Mouse (Mus musculus) CD4-positive, CD25-positive, alpha-beta regulatory T cell, adult 4 months (primary cell): ENCODE measurements around the gene Lrriq4. TPM values are rescaled to one million over a fixed set of nuclear protein-coding genes. Genes with fewer than 3 reads are reported as not detected.

Source experiments
- ATAC-seq: one replicate; pipeline ENCODE4 v1.8.0; 2017
- polyA plus RNA-seq, 2 experiments: library from polyadenylated mRNA; unstranded; fragments of 100-300 nt; shearing (Covaris generic); gene quantifications; one replicate each; pipeline ENCODE4 v1.2.1; 2017

Gene Lrriq4
- polyA plus RNA-seq = not detected

GRCm38 (mm10) chr3:30644207-30644606, at the start of gene Lrriq4:
Gene Lrriq4, plus strand, starts transcription at chr3:30644507.
- no peak for ATAC-seq

DNA sequence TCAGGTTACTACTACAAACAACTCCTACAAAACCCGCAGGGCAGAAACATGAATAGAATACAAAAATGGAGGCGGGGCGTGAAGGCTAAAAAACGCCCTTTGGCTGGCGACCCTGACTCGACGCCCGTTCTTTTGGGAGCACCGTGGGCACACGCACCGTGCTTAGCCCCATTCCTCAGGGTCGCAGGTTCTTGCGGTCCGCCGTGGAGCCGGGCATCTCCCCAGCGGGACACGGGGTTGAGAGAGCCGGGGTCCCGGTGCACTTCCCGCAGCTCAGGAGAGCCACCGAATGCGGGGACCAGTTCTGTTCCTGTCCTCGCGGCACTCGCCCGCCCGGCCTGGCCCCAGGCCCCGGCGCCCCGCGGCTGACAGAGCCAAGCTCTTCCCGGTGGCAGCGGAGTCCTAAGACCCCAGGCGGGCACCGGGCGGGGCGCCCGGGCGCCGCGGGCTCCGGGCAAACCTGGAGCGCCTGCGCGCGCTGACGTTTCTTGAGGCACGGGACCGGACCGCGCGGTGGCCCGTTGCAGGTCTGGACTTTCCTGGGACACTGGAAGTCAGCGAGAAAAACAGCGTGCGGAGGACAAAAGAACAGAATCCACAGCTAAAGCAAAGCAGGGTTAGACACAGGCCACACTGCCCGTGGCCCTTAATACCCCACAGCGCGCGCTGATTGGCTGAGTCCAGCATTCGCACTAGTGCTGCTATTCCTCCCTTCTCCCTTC, 49.0 kb upstream of the Lrriq4 start:
- ATAC-seq = peak; percentile 24

DNA sequence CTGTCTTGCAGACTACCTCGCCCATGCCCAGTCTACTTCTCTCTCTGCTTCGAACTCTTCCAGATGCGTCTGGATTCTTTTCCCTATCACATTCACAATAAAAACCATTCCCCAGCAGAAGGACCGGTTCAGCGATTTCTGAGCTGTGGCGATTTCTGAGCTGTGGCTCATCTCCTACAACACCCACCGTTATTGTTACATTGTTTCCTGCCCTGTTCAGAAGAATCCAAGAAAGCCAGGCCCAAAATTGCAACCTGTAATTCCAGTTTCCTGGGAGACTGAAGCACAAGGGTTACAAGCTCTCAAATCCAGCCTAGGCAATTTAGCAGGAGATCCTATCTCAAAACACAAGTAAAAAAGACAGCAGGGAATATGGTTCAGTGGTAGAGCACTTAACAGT, 47.0 kb upstream of the Lrriq4 start:
- ATAC-seq = no peak

DNA sequence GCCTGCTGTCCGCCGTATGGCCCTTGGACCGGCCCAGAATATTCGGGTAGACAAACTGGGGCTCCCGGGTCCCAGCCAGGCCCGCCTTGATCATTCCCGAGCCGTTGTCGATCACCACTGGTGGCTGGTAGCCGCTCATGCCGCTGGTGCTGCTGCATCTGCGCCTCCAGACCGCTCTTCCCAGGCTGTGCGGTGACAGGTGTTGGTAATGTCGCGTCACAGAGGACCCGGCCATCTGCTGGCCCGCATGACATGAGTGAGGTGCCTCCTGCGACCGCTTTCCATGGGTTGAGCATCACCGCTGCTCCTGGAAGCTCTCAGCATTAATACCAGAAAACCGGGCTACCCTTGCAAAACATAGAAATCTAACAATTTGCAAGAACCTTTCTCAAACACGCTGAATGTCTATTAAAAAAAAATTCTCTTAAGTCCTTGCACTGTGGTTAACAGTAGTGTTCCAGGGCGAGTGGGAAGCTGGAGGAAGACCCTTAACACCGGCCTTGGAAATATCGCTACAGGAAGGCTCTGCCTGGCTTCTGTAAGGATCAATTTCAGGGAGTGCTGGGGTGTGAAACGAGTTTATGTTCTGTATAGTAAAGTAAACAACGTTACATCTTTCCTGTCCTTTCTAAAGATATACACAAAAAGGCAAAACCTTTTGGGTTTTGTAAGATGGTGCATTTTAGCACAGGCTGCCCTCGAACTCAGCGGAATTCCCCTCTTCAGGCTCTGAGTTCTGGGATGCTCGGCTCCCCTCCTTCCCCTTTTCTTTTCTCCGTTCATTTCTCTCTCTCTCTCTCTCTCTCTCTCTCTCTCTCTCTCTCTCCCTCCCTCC, 44.4 kb upstream of the Lrriq4 start, which contains the start of gene Actrt3:
Actrt3 (minus strand) TSS at position 229 of the 835 bp plus-strand sequence.
- no peak for ATAC-seq

DNA sequence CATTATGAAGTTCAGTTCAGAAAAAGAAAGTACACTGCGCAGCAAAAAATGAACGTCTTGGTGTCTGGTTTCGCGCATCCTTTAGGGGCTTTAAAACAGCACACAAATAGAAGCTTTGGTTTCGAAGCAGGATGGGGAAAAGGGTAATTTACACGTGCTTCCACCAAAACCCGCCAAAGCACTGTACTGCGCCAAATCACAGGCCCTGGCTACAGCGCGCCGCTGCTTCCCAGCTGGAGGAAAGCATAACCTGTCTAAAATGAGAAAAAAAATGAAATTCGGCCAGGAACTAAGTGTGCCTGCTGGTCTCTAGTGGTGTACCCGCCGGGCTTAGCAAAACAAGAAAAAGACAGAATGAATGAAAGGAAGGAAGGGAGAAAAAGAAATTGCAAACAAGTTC, 43.6 kb upstream of the Lrriq4 start:
- ATAC-seq = peak; percentile 5

- peak; percentile 51 for ATAC-seq
Measured at GRCm38 (mm10) chr3:30601175-30601574, 43.1 kb upstream of the Lrriq4 start.

GRCm38 (mm10) chr3:30601610-30602064, 42.7 kb upstream of the Lrriq4 start:
- no peak for ATAC-seq

DNA sequence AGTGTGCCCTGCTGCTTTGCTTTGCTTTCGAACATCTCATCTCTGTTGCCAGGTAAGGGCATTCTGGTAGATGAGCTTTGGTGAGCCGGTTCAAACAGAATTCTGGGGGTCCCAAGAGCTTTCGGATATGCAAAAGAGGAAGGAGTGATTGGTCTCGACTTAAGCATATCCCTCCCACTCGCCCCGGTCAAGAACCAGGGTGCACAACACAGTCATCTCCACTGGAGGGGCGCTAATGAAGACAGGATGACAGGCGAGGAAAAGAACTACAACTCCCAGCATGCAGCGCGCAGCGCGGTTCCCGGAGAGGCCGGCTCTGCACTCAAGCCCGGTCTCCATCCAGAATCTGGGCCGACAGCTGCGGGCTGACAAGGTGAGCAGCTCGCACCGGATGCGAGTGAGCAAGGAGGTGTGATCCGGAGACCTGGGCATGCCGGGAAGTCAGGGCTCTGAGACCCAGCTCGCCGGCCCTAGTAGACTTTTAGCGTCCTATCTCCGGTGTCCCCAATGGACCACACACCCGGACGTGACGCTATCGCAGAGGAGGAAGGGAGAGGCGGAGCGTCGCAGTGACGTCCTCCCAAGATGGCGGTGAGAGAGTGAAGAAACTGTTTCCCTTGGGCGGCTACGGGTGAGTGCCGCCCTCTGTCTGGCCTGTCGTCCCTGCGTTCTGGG, 42.1 kb upstream of the Lrriq4 start, which contains the start of gene Mynn:
Mynn (plus strand) TSS at position 1 of the 675 bp plus-strand sequence.
- peak; percentile 78 for ATAC-seq

DNA sequence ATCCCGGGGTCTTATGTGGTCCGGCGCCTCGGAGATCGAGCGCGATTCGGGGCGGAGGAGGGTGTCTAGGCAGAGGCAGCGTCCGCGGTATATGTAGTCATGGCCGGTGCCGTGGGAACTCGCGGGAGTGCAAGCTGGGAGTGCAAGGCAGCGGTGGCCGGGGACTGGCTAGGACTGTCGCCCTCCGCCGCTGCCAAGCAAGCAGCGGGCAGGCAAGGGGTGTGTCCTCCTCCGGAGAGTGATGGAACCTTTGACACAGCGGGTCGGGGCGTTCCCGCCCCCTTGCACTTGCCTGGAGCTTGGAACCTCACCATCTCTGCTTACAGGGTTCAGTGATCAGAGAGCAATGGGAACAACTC, 41.6 kb upstream of the Lrriq4 start:
- ATAC-seq = peak; percentile 27

DNA sequence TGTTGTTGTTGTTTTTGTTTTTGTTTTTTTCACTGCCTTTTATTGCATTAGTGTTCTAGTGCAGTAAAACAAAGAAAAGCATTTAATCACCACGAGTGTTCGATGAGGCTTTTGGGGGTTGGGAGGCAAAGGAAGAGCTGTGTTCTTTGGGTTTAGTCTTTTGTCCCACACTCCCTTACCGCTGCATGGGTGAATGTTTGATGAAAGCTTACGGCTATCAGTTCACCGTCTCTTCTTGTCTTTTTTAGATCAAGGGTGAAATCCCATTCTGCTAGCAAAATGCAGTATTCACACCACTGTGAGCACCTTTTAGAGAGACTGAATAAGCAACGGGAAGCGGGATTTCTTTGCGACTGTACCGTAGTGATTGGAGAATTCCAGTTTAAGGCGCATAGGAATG, 41.1 kb upstream of the Lrriq4 start:
- ATAC-seq = no peak

DNA sequence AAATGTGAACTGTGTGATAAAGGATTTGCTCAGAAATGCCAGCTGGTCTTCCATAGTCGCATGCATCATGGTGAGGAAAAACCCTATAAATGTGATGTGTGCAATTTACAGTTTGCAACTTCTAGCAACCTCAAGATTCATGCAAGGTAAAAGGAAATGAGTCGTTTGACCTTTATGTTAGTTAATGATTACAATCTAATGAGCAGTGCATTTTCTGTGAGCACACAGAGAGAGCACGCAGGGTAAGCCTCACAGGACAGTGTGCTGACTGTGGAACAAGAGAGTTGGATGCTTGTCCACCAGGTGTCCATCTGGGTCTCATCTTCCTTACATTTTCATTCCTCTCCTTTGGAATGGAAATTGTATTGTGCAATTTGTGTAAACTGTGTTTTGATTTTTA, 35.3 kb upstream of the Lrriq4 start:
- ATAC-seq = peak; percentile 64

GRCm38 (mm10) chr3:30610930-30611329, 33.4 kb upstream of the Lrriq4 start:
- peak; percentile 61 for ATAC-seq

DNA sequence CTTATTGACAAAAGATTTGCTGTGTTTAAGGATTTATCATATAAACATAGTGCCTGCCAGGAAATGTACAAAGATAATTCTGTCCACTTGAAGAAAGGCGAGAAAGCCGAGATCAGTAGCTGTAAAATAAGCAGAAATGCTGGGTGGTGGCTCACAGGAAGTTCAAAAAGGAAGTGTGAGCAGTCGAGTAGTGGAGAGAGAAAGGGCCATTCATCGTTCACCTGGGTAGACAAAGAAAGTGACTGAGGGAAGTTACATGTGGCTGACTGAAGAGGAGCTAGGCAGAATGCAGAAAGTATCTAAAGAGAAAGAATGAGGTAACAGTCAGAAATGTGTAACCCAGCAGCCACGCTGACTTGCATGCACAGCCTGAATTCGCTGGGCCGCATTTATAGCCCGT, 24.2 kb upstream of the Lrriq4 start:
- no peak for ATAC-seq

DNA sequence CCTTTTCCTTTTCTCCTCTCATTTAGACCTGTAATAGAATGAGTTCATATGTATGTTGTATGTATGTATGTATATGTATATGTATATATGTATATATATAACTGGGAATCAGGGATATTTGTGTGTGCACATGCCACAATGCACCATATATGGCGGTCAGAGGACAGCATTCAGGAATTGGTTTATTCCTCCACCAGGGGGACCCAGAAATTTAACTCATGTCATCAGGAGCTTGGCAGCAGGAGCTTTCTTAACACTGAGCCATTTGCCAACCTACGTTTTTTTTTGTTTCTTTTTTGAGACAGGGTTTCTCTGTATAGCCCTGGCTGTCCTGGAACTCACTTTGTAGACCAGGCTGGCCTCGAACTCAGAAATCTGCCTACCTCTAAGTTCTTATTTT, 10.6 kb upstream of the Lrriq4 start:
- ATAC-seq = no peak

GRCm38 (mm10) chr3:30635629-30636028, 8.7 kb upstream of the Lrriq4 start:
- ATAC-seq = no peak

DNA sequence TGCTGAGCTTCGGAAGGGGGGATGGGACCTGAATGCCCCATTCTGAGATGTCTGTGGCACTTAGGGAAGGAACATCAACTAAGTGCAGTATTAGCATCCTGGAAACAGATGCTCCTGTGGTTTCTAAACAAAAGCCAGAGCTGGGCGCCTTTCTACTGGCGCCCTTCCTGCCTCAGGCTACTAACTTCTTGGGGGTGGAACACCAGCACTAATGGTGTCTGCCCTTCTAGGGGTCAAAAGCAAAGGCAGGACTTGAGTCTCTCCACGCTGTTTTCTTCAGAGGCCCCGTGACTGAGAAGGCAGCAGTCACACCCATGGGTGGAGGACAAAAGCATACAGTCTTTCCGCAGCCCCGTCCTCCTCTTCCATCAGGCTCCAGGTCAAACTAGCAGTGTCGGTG, 2.5 kb downstream of the Lrriq4 start:
- ATAC-seq = no peak

DNA sequence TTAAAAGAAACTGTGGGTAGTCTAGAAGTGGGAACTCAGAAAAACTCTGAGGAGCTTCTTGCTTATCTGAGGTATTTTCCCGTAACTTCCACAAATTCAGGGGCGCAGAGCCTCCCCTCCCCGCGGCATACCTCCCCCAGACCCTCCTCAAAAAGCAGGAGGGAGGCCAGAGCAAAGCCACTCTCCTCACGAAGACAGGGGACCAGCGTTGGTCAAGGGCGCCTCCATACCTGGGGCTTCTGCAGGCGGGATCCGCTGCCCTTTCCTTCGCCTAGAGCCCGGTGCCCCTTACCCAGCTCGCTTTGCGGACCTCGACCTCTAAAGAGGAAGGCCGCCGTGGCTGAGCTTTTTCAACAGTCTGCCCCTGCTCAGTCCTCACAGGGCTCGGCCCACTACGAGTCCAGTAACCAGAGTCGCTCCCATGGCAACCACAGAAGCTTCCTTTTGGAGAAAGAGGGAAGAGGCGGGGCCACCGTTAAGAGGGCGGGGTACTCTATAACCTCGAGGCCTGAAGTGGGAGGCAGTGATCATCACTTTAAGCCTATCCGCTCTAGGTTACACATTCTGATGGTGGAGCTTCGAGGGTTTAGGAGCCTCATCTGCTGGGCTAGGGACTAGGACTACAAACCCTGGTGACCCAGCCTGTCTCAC, 3.3 kb downstream of the Lrriq4 start, which contains the start of gene Lrrc34:
Lrrc34 (minus strand) TSS at position 430 of the 651 bp plus-strand sequence.
- ATAC-seq = no peak

- no peak for ATAC-seq
Measured at GRCm38 (mm10) chr3:30648466-30648865, 4.2 kb downstream of the Lrriq4 start.

- ATAC-seq = no peak
Measured at GRCm38 (mm10) chr3:30650062-30650841, 5.9 kb downstream of the Lrriq4 start.

GRCm38 (mm10) chr3:30655937-30656336, 11.6 kb downstream of the Lrriq4 start:
- ATAC-seq = no peak

DNA sequence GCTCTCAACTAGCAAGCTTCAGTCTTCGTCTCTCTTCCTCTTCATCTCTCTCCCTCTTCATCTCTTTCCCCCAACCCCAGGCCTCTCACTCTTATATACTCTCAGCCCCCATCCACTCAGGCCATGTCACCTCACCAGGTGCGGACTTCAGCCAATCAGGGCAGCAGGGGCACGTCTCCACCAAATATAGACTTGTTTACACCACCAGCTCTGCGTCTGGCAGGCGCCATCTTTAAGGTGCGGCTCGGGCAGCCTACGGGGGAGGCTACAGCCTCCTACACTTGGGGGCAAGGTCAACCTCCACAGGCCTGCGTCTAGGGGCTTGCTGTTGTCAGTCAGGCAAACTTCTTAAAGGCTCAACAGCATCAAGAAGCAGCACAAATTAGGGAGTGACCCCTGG, 14.2 kb downstream of the Lrriq4 start:
- no peak for ATAC-seq

DNA sequence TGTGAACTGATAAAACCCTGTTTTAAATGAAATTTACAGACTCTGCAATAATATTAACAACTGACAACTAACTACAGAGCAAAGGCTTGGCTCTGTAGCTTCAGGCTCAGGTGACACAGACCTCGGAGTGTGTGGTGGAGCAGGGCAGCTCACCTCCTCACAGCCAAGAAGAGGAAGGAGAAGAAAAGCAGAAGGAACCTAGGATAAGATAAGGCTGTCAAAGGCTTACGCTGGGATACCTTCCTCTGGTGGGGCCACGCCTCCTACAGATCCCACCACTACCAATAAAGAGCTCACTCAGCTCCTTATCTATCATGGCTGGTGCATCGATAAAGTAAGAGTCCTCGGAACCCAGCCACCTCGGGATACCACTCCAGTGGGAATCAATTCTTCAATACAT, 38.9 kb downstream of the Lrriq4 start:
- no peak for ATAC-seq
